Mouse (Mus musculus) heart, postnatal 14 days (tissue): ENCODE data around the gene Ssu72. TPM values are rescaled to one million over a fixed set of nuclear protein-coding genes. Genes with fewer than 3 reads are reported as not detected.
A peak's percentile ranks its signal among the peaks of the same experiment; 100 is the strongest.

Source experiments
- DNase-seq, 2 experiments: peaks; one replicate each; pipeline ENCODE4 v3.0.0; 2021 to 2022
- intact Hi-C: fragments of 180-260 bp; cut with DNase I; formaldehyde crosslinking; loops from one replicate; pipeline ENCODE4 v1.15.1; 2025
- total RNA-seq, 2 experiments: library from RNA; stranded (reverse); gene quantifications; 2 replicates each; pipeline ENCODE4 v1.2.3; 2021

The Ssu72 gene
- total RNA-seq, 2 experiments from 2014 or later: 44.3 to 48.6 TPM

DNA sequence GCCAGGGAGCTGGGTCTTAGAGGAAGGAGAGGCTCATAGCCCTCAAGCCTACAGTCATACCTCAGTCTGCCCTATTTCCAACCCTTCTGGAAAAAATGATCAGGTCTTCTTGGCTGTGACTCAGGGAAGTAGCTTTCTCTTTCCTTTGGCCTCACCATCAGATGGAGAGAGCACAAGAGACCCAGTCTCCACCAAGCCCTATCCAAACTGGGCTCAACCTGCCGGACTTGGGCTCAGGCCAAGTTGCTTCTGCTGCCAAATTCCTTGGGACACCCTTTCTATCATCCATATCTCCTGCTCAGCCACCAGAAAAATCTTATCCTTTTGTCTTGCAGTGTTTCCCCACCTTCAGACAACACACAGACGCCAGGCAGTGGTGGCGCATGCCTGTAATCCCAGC is 71.3 kb downstream of the Ssu72 start:
- intact Hi-C loops: no loop called here
- DNase-seq: peak; percentile 55 to 62

- no peak for DNase-seq
- intact Hi-C loops: no loop called here
Measured at GRCm38 (mm10) chr4:155776704-155777335, 72.2 kb downstream of the Ssu72 start.

DNA sequence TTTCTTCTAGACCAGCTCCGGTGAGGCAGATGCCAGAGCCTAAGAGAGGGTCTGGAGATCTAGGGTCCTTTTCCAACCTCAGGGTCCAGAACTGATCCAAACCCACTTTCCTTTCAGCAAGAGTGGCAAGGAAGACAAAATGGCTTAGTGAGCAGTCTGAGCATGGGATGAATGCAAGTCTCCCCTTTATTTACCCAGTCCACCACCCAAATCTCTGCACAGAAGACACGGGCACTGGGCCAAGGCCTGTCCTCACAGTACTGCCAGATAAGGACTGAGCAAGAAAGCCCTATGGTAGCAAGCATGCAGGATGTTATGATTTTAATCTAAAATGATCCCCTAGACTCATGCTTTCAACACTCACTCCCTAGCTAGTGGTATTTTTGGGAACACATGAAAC is 73.2 kb downstream of the Ssu72 start:
- intact Hi-C loops: no loop called here
- peak; percentile 37 to 49 for DNase-seq

DNA sequence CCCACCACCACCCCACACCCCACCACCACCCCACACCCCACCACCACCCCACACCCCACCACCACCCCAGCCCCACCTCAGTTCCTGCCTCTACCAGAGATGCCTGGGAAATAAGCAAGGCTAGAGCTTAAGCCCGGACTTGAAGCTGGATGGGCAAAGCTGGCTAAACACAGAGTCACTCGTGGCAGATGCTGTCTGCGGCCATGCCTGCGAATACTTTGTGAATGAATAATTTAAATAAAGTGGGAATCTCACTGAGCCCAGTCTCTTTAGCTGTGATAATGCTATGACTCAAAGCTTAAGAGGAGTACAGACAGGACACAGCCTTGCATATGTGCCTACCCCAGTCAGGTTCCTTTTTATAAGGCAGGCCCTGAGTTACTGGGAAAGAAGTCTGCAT is 74.9 kb downstream of the Ssu72 start:
- intact Hi-C loops: no loop called here

GRCm38 (mm10) chr4:155780895-155781294 is 76.3 kb downstream of the Ssu72 start:
- DNase-seq: peak; percentile 77 to 79
- intact Hi-C loops: no loop called here

More for the DNA sequence above, 74.9 kb downstream of the Ssu72 start:
- no peak for DNase-seq

Other genes with a start within 250 kb of the Ssu72 start
- gene Tmem52, start 235.7 kb upstream of the Ssu72 start, total RNA-seq: 1 to 10 TPM; 3.6 to 6.9 TPM
- gene Gnb1, start 213.4 kb upstream of the Ssu72 start, total RNA-seq: 100 to 1,000 TPM; 207 to 223 TPM
- gene Nadk, start 142.4 kb upstream of the Ssu72 start, total RNA-seq: 10 to 100 TPM; 36.6 to 36.7 TPM
- 10 to 100 TPM; 11.2 to 11.4 TPM for gene Slc35e2, start 103.4 kb upstream of the Ssu72 start, total RNA-seq
- gene Cdk11b, start 79.9 kb upstream of the Ssu72 start, total RNA-seq: 10 to 100 TPM; 25.8 to 28.9 TPM
- gene Gm10563, start 59.4 kb upstream of the Ssu72 start, total RNA-seq: not detected
- 10 to 100 TPM; 14.5 to 16.8 TPM for gene Mmp23, start 51.4 kb upstream of the Ssu72 start, total RNA-seq
- gene Mib2, start 35.6 kb upstream of the Ssu72 start, total RNA-seq: 10 to 100 TPM; 22.4 to 24.9 TPM
- gene Fndc10, start 10.5 kb upstream of the Ssu72 start, total RNA-seq: 1 to 10 TPM; 1.5 to 1.8 TPM
- gene Tmem240, start 30.0 kb downstream of the Ssu72 start, total RNA-seq: under 1 TPM; 0.38 to 0.44 TPM
- gene Atad3a, start 56.3 kb downstream of the Ssu72 start, total RNA-seq: 10 to 100 TPM; 54.3 to 59.2 TPM
- 10 to 100 TPM in 1 of 2 experiments, 1 to 10 TPM in 1; 9.2 to 12.6 TPM for gene Vwa1, start 69.9 kb downstream of the Ssu72 start, total RNA-seq
- gene Tmem88b, start 81.1 kb downstream of the Ssu72 start, total RNA-seq: 1 to 10 TPM; 1.2 TPM
- not detected for gene Ankrd65, start 85.6 kb downstream of the Ssu72 start, total RNA-seq
- gene Mrpl20, start 98.1 kb downstream of the Ssu72 start, total RNA-seq: 10 to 100 TPM; 72.4 to 72.5 TPM
- 10 to 100 TPM; 49.1 to 55.8 TPM for gene Ccnl2, start 107.7 kb downstream of the Ssu72 start, total RNA-seq
- gene Aurkaip1, start 126.5 kb downstream of the Ssu72 start, total RNA-seq: 10 to 100 TPM; 96.4 to 97.5 TPM
- gene Mxra8, start 134.9 kb downstream of the Ssu72 start, total RNA-seq: 10 to 100 TPM; 46.9 to 58.4 TPM
- 10 to 100 TPM; 41.1 to 46.6 TPM for gene Dvl1, start 142.6 kb downstream of the Ssu72 start, total RNA-seq
- gene Tas1r3, start 158.6 kb downstream of the Ssu72 start, total RNA-seq: under 1 TPM; 0.26 to 0.32 TPM
- gene Cptp, start 164.6 kb downstream of the Ssu72 start, total RNA-seq: 10 to 100 TPM in 1 of 2 experiments, 1 to 10 TPM in 1; 9.9 to 10.6 TPM
- 10 to 100 TPM; 16.9 to 19.5 TPM for gene Ints11, start 164.7 kb downstream of the Ssu72 start, total RNA-seq
- 10 to 100 TPM; 14.8 to 18.0 TPM for gene Pusl1, start 187.0 kb downstream of the Ssu72 start, total RNA-seq
- 10 to 100 TPM; 19.6 to 21.6 TPM for gene Acap3, start 187.0 kb downstream of the Ssu72 start, total RNA-seq
- gene Ube2j2, start 239.0 kb downstream of the Ssu72 start, total RNA-seq: 10 to 100 TPM; 53.1 to 62.6 TPM